ENCODE assay signal across 8 mouse cellular contexts in the genomic region with DNA sequence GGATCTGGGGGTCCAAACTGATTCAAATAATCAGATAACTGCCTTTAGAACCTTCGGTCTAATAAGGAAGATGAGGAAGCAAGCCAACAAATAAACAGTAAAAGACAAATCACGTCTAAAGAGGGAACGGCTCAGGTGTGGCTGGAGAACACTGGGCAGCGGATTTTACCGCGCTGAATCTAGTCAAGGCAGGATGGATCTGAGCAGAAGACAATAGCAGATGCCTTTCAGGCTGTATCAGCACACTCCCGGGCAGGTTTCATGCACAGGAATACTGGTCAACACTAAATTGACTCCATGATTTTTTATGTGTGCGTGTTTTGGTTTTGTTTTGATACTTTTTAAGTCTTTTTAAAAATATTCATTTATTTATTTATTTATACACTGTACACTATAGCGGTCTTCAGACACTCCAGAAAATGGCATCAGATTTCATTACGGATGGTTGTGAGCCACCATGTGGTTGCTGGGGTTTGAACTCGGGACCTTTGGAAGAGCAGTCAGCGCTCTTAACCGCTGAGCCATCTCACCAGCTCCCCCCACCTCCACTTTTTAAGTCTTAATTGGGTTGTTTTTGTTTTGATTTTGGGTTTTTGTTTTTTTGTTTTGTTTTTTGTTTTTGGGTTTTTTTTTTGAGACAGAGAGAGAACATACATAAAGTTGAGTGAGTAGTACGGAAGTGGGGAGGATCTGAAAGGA. TPM values are rescaled to one million over a fixed set of nuclear protein-coding genes. Genes with fewer than 3 reads are reported as not detected.
DNase-seq lines count a peak whose midpoint lies in the region; ATAC-seq and TF ChIP-seq lines count a peak whose summit lies in the region.

No protein-coding gene starts in this region.

- peak overlapping the region; percentile 75 for H3K4me3 ChIP-seq in heart, embryonic 10.5 days
- H3K4me3 ChIP-seq in MEL (ENCODE audit: control insufficient read depth in 1 of 2, insufficient read depth in 1 of 2, low read depth in 2 of 2, low read length in 2 of 2) = peak overlapping the region; percentile 75 to 83
- H3K4me3 ChIP-seq in embryonic facial prominence, embryonic 10.5 days = peak overlapping the region; percentile 81
- peak overlapping the region; percentile 87 for H3K4me3 ChIP-seq in hindbrain, embryonic 16.5 days (ENCODE audit: low read length)
- H3K4me3 ChIP-seq in lung, postnatal 0 days (ENCODE audit: low read depth, low read length) = peak overlapping the region; percentile 63

- no peaks in the 10 kb centered on the region for H3K79me2 ChIP-seq in MEL (ENCODE audit: control insufficient read depth, insufficient read depth, low read length, poor library complexity)

- no peak for TF ChIP-seq CTCF in MEL (IDR thresholded peaks at IDR 0.05 in 2 of 3, conservative IDR thresholded peaks at IDR 0.05 in 1 of 3; ENCODE audit: control insufficient read depth in 1 of 3, insufficient read depth in 1 of 3, low read depth in 2 of 3, low read length in 3 of 3, poor library complexity in 1 of 3, severe bottlenecking in 1 of 3)
- no peak for TF ChIP-seq CTCF in lung, postnatal 0 days (IDR thresholded peaks at IDR 0.05)

- no peak for TF ChIP-seq EP300 in MEL (IDR thresholded peaks at IDR 0.05; ENCODE audit: low read depth in 1 of 2, low read length in 2 of 2)
- TF ChIP-seq EP300 in lung, postnatal 0 days (IDR thresholded peaks at IDR 0.05) = no peak

- H3K27me3 ChIP-seq in heart, embryonic 10.5 days (ENCODE audit: insufficient read depth, poor library complexity, severe bottlenecking) = no peaks in the 10 kb centered on the region
- H3K27me3 ChIP-seq in MEL (ENCODE audit: control insufficient read depth in 1 of 2, insufficient read depth in 2 of 2, low read length in 2 of 2) = no peaks in the 10 kb centered on the region
- H3K27me3 ChIP-seq in embryonic facial prominence, embryonic 10.5 days (replicated peaks; ENCODE audit: low read depth, poor library complexity, severe bottlenecking) = no peaks in the 10 kb centered on the region
- no peaks in the 10 kb centered on the region for H3K27me3 ChIP-seq in hindbrain, embryonic 16.5 days (replicated peaks; ENCODE audit: control insufficient read depth, insufficient read depth, low read length)
- no peaks in the 10 kb centered on the region for H3K27me3 ChIP-seq in lung, postnatal 0 days (replicated peaks; ENCODE audit: insufficient read depth, low read length)

- intact Hi-C loops in heart, postnatal 10 days (cut with DNase I) = loop anchor here (5.0 kb wide), 1 partner anchor 614 kb away; the partner anchor contains the start of genes Nt5c3 and Vmn1r4

- 29% methylated on average over 14 of the region's 14 CpGs for WGBS in heart, embryonic 10.5 days
- 29% methylated on average over 14 of the region's 14 CpGs for WGBS in embryonic facial prominence, embryonic 10.5 days
- WGBS in hindbrain, embryonic 16.5 days = 24% methylated on average over 14 of the region's 14 CpGs
- 22% methylated on average over 14 of the region's 14 CpGs for WGBS in lung, postnatal 0 days

- H3K27ac ChIP-seq in heart, embryonic 10.5 days = peak overlapping the region; percentile 89
- H3K27ac ChIP-seq in MEL (ENCODE audit: control insufficient read depth, low read depth, low read length) = peak overlapping the region; percentile 58
- peak overlapping the region; percentile 84 for H3K27ac ChIP-seq in embryonic facial prominence, embryonic 10.5 days (replicated peaks)
- H3K27ac ChIP-seq in hindbrain, embryonic 16.5 days (ENCODE audit: low read depth, low read length) = peak overlapping the region; percentile 73
- peak overlapping the region; percentile 77 for H3K27ac ChIP-seq in lung, postnatal 0 days (ENCODE audit: low read length)

- H3K36me3 ChIP-seq in heart, embryonic 10.5 days = no peaks in the 10 kb centered on the region
- peaks cover 0 to 14% of the 10 kb centered on the region in 2 experiments; a peak in 2 of 4 replicates for H3K36me3 ChIP-seq in MEL (ENCODE audit: control insufficient read depth in 1 of 2, insufficient read depth in 2 of 2, low read length in 2 of 2)
- H3K36me3 ChIP-seq in embryonic facial prominence, embryonic 10.5 days (replicated peaks) = no peaks in the 10 kb centered on the region
- H3K36me3 ChIP-seq in hindbrain, embryonic 16.5 days (ENCODE audit: control insufficient read depth, insufficient read depth, low read length) = no peaks in the 10 kb centered on the region
- H3K36me3 ChIP-seq in lung, postnatal 0 days (ENCODE audit: insufficient read depth, low read length) = no peaks in the 10 kb centered on the region

- ATAC-seq in hindbrain, embryonic 16.5 days = peak; percentile 38
- ATAC-seq in lung, postnatal 0 days = no peak

- peak overlapping the region; percentile 90 for H3K4me2 ChIP-seq in hindbrain, embryonic 16.5 days (ENCODE audit: low read length)
- H3K4me2 ChIP-seq in lung, postnatal 0 days (replicated peaks; ENCODE audit: low read depth, low read length) = peak overlapping the region; percentile 70

- TF ChIP-seq RAD21 in MEL (IDR thresholded peaks at IDR 0.05; ENCODE audit: low read depth, low read length) = no peak

- peak overlapping the region; percentile 55 for H3K9ac ChIP-seq in MEL (ENCODE audit: control insufficient read depth, low read depth, low read length, poor library complexity, severe bottlenecking)
- peak overlapping the region; percentile 65 for H3K9ac ChIP-seq in hindbrain, embryonic 16.5 days (ENCODE audit: low read depth, low read length)
- peak overlapping the region; percentile 30 for H3K9ac ChIP-seq in lung, postnatal 0 days (replicated peaks; ENCODE audit: low read depth)

- H3K9me3 ChIP-seq in heart, embryonic 10.5 days = no peaks in the 10 kb centered on the region
- no peaks in the 10 kb centered on the region for H3K9me3 ChIP-seq in MEL (replicated peaks; ENCODE audit: insufficient read depth, low read length)
- no peaks in the 10 kb centered on the region for H3K9me3 ChIP-seq in embryonic facial prominence, embryonic 10.5 days
- H3K9me3 ChIP-seq in hindbrain, embryonic 16.5 days (ENCODE audit: control insufficient read depth, low read length) = no peaks in the 10 kb centered on the region
- no peaks in the 10 kb centered on the region for H3K9me3 ChIP-seq in lung, postnatal 0 days (ENCODE audit: low read length)

- no peak for TF ChIP-seq POLR2A in MEL (IDR thresholded peaks at IDR 0.05; ENCODE audit: control insufficient read depth in 1 of 2, insufficient read depth in 1 of 2, low read depth in 1 of 2, low read length in 2 of 2, poor library complexity in 1 of 2)

- DNase-seq in heart, embryonic 10.5 days (ENCODE audit: low spot score) = no peak
- no peak for DNase-seq in heart, postnatal 10 days
- peak; percentile 59 for DNase-seq in MEL (ENCODE audit: low read depth, low spot score)
- DNase-seq in embryonic facial prominence, embryonic 10.5 days (ENCODE audit: low spot score) = peak; percentile 37
- no peak for DNase-seq in lung, postnatal 0 days (ENCODE audit: low spot score)
- peak; percentile 46 for DNase-seq in testis, postnatal 10 days (ENCODE audit: low spot score)
- DNase-seq in left cerebral cortex, adult 18-20 months (ENCODE audit: low spot score in 2 of 2) = no peak

- H3K4me1 ChIP-seq in heart, embryonic 10.5 days = peaks cover 19% of the 10 kb centered on the region
- peaks cover 5 to 14% of the 10 kb centered on the region in 2 experiments for H3K4me1 ChIP-seq in MEL (ENCODE audit: control insufficient read depth in 1 of 2, insufficient read depth in 2 of 2, low read length in 2 of 2)
- peaks cover 11% of the 10 kb centered on the region for H3K4me1 ChIP-seq in embryonic facial prominence, embryonic 10.5 days
- peaks cover 10% of the 10 kb centered on the region for H3K4me1 ChIP-seq in hindbrain, embryonic 16.5 days (ENCODE audit: control insufficient read depth, insufficient read depth, low read depth, low read length)
- no peaks in the 10 kb centered on the region for H3K4me1 ChIP-seq in lung, postnatal 0 days (ENCODE audit: insufficient read depth, low read depth, low read length)

TF ChIP-seq in MEL, 35 proteins besides CTCF, POLR2A, EP300 and RAD21:
- TF ChIP-seq MXI1 (IDR thresholded peaks at IDR 0.05; ENCODE audit: low read depth, low read length) = no peak
- TF ChIP-seq TBP (IDR thresholded peaks at IDR 0.05; ENCODE audit: low read depth, low read length) = peak; percentile 97
- TF ChIP-seq HCFC1 (IDR thresholded peaks at IDR 0.05; ENCODE audit: low read depth, low read length) = 0 out of 2 replicates have a peak, but pooled peaks have one; percentile 27
- TF ChIP-seq NRF1 (IDR thresholded peaks at IDR 0.05; ENCODE audit: insufficient read depth, low read depth, low read length, poor library complexity, severe bottlenecking) = no peak
- 0 out of 2 replicates have a peak, but pooled peaks have one; percentile 46 for TF ChIP-seq MAFK (IDR thresholded peaks at IDR 0.05; ENCODE audit: borderline replicate concordance, low read depth, low read length)
TF ChIP-seq in MEL: peak in this region for 3.

RNA-seq across cellular contexts. Expression of gene Ppm1k, which starts 0.9 kb away (rescaled TPM):
- polyA plus RNA-seq in heart, embryonic 10.5 days (2016; fragmentation: Nextera tagmentation; extraction: Ambion mirVana) = 9.2 and 14.1 TPM in 2 replicates
- 10 to 100 TPM; 19.1 to 23.2 TPM for total RNA-seq in heart, postnatal 10 days (2021)
- 1.5 and 2.1 TPM in 2 replicates for total RNA-seq in MEL (2012; rRNA removed)
- 1 to 10 TPM in 1 of 2 experiments, not detected in 1; 1.3 TPM for polyA plus RNA-seq in MEL (2012; ENCODE audit: insufficient read depth in 1 of 2, insufficient read length in 2 of 2, low read depth in 1 of 2, low replicate concordance in 2 of 2, missing spikeins in 1 of 2)
- polyA plus RNA-seq in embryonic facial prominence, embryonic 10.5 days (2016; fragmentation: Nextera tagmentation; extraction: Ambion mirVana) = 3.9 and 4.8 TPM in 2 replicates
- 7.3 and 7.7 TPM in 2 replicates for polyA plus RNA-seq in hindbrain, embryonic 16.5 days (2015; fragmentation: Nextera tagmentation; extraction: Ambion mirVana)
- 5.5 and 6.6 TPM in 2 replicates for polyA plus RNA-seq in lung, postnatal 0 days (2015; fragmentation: Nextera tagmentation; extraction: Ambion mirVana)
- 10 to 100 TPM; 89.7 to 90.4 TPM for total RNA-seq in left cerebral cortex, adult 18-20 months (2021)

RNA-seq across cellular contexts. Expression of gene Herc6, which starts 44.7 kb away (rescaled TPM):
- polyA plus RNA-seq in heart, embryonic 10.5 days (2016; fragmentation: Nextera tagmentation; extraction: Ambion mirVana) = 5.4 and 5.8 TPM in 2 replicates
- 1 to 10 TPM; 2.4 to 3.6 TPM for total RNA-seq in heart, postnatal 10 days (2021)
- 2.0 and 2.4 TPM in 2 replicates for total RNA-seq in MEL (2012; rRNA removed)
- 1 to 10 TPM in 1 of 2 experiments, not detected in 1; 5.1 TPM for polyA plus RNA-seq in MEL (2012; ENCODE audit: insufficient read depth in 1 of 2, insufficient read length in 2 of 2, low read depth in 1 of 2, low replicate concordance in 2 of 2, missing spikeins in 1 of 2)
- polyA plus RNA-seq in embryonic facial prominence, embryonic 10.5 days (2016; fragmentation: Nextera tagmentation; extraction: Ambion mirVana) = 3.1 and 3.2 TPM in 2 replicates
- polyA plus RNA-seq in hindbrain, embryonic 16.5 days (2015; fragmentation: Nextera tagmentation; extraction: Ambion mirVana) = 1.1 and 1.6 TPM in 2 replicates
- 3.5 and 4.1 TPM in 2 replicates for polyA plus RNA-seq in lung, postnatal 0 days (2015; fragmentation: Nextera tagmentation; extraction: Ambion mirVana)
- 10 to 100 TPM; 12.7 to 16.4 TPM for total RNA-seq in left cerebral cortex, adult 18-20 months (2021)

Comparison
In these comparisons a context has a peak if more than half of its experiments do, and no peak if none do; other contexts are left out.
1. DNase-seq: peak in MEL (single experiment), embryonic facial prominence, embryonic 10.5 days (single experiment) and testis, postnatal 10 days (single experiment); none in heart, embryonic 10.5 days (single experiment), heart, postnatal 10 days (0 of 2), lung, postnatal 0 days (single experiment) and left cerebral cortex, adult 18-20 months (0 of 2).
2. Peak in every context shown above with its lines, with median percentiles within 50 percentile points of each other: H3K27ac ChIP-seq, H3K4me3 ChIP-seq and H3K9ac ChIP-seq.